ENCODE assay signal across 14 mouse cellular contexts in genomic region chr2:31904089-31904488, GRCm38 (mm10). TPM values are rescaled to one million over a fixed set of nuclear protein-coding genes. Genes with fewer than 3 reads are reported as not detected.
DNase-seq lines count a peak whose midpoint lies in the region; ATAC-seq lines count a peak whose summit lies in the region.
"Had no signal": no experiment of that assay in that cellular context is flagged by ENCODE, and none has a peak within 500 bp of the region (broad histone marks: within the 10 kb centered on the region; RNA-seq: fewer than 3 reads in every experiment).

No protein-coding gene starts in this region.

- H3K36me3 ChIP-seq in lung, embryonic 16.5 days (ENCODE audit: control insufficient read depth, insufficient read depth, low read length), result no peaks in the 10 kb centered on the region
- H3K36me3 ChIP-seq in embryonic facial prominence, embryonic 12.5 days, result no peaks in the 10 kb centered on the region
- no peaks in the 10 kb centered on the region for H3K36me3 ChIP-seq in limb, embryonic 11.5 days (ENCODE audit: control insufficient read depth, insufficient read depth, low read length)
- H3K36me3 ChIP-seq: forebrain, embryonic 15.5 days; lung, embryonic 15.5 days; neural tube, embryonic 12.5 days; stomach, embryonic 15.5 days had no signal

- no peaks in the 10 kb centered on the region; the same call in 1 of the 2 replicates for H3K4me1 ChIP-seq in lung, embryonic 16.5 days (replicated peaks; ENCODE audit: control insufficient read depth, insufficient read depth, low read length)
- peaks cover 38% of the 10 kb centered on the region for H3K4me1 ChIP-seq in embryonic facial prominence, embryonic 12.5 days
- peaks cover 22% of the 10 kb centered on the region for H3K4me1 ChIP-seq in limb, embryonic 11.5 days (ENCODE audit: control insufficient read depth, insufficient read depth, low read length)

- H3K4me2 ChIP-seq in lung, embryonic 16.5 days (ENCODE audit: low read depth, low read length), result no peak overlapping the region
- H3K4me2 ChIP-seq in embryonic facial prominence, embryonic 12.5 days (replicated peaks), result 0 out of 2 replicates have a peak overlapping the region, but pooled peaks have one; percentile 2
- H3K4me2 ChIP-seq in limb, embryonic 11.5 days (ENCODE audit: low read depth, severe bottlenecking), result no peak overlapping the region
- H3K4me2 ChIP-seq: forebrain, embryonic 15.5 days; lung, embryonic 15.5 days; neural tube, embryonic 12.5 days; stomach, embryonic 15.5 days had no signal

- H3K27ac ChIP-seq in lung, embryonic 16.5 days (ENCODE audit: low read length), result no peak overlapping the region
- peak overlapping the region; percentile 69 for H3K27ac ChIP-seq in embryonic facial prominence, embryonic 12.5 days
- H3K27ac ChIP-seq in limb, embryonic 11.5 days (replicated peaks; ENCODE audit: low read depth, low read length), result 0 out of 2 replicates have a peak overlapping the region, but pooled peaks have one; percentile 25
- H3K27ac ChIP-seq: forebrain, embryonic 15.5 days; heart, adult 2 months; lung, embryonic 15.5 days; neural tube, embryonic 12.5 days; stomach, embryonic 15.5 days had no signal

- 22% methylated on average over 6 of the region's 6 CpGs for WGBS in lung, embryonic 16.5 days
- 10% methylated on average over 6 of the region's 6 CpGs for WGBS in embryonic facial prominence, embryonic 12.5 days
- 4% methylated on average over 6 of the region's 6 CpGs for WGBS in limb, embryonic 11.5 days

- H3K27me3 ChIP-seq in lung, embryonic 16.5 days (ENCODE audit: control insufficient read depth, insufficient read depth, low read depth, low read length), result no peaks in the 10 kb centered on the region
- no peaks in the 10 kb centered on the region for H3K27me3 ChIP-seq in embryonic facial prominence, embryonic 12.5 days
- H3K27me3 ChIP-seq in limb, embryonic 11.5 days (ENCODE audit: control insufficient read depth, insufficient read depth, low read length), result no peaks in the 10 kb centered on the region
- H3K27me3 ChIP-seq: forebrain, embryonic 15.5 days; lung, embryonic 15.5 days; neural tube, embryonic 12.5 days; stomach, embryonic 15.5 days had no signal

- no peak overlapping the region for H3K4me3 ChIP-seq in lung, embryonic 16.5 days (ENCODE audit: low read length)
- no peak overlapping the region for H3K4me3 ChIP-seq in embryonic facial prominence, embryonic 12.5 days
- H3K4me3 ChIP-seq in limb, embryonic 11.5 days (ENCODE audit: low read depth, low read length), result no peak overlapping the region
- H3K4me3 ChIP-seq: forebrain, embryonic 15.5 days; heart, adult 2 months; lung, embryonic 15.5 days; neural tube, embryonic 12.5 days; stomach, embryonic 15.5 days had no signal

- ATAC-seq in lung, embryonic 16.5 days (ENCODE audit: low read depth), result peak; percentile 41; the same call in 1 of the 2 replicates
- no peak for ATAC-seq in embryonic facial prominence, embryonic 12.5 days (ENCODE audit: insufficient number of reproducible peaks, insufficient read depth, low FRiP score, low TSS enrichment)
- no peak for ATAC-seq in limb, embryonic 11.5 days (ENCODE audit: insufficient number of reproducible peaks, low FRiP score, low TSS enrichment, low read depth)
- ATAC-seq: activated CD4-positive, CD25-positive, alpha-beta regulatory T cell, adult 4 months; forebrain, embryonic 15.5 days had no signal

- peak; percentile 45 for DNase-seq in embryo, embryonic 10 days (ENCODE audit: low spot score)
- no peak for DNase-seq in embryo, embryonic 10.5 days (ENCODE audit: low spot score)
- DNase-seq in lung, postnatal 25 days (ENCODE audit: low spot score), result no peak
- DNase-seq in limb, embryonic 11.5 days (ENCODE audit: low spot score), result peak; percentile 47
- no peak for DNase-seq in gastrocnemius, postnatal 10 days
- DNase-seq in cerebellum, adult 11-12 months, result no peak

- no peak overlapping the region for H3K9ac ChIP-seq in lung, embryonic 16.5 days (ENCODE audit: low read length)
- no peak overlapping the region for H3K9ac ChIP-seq in embryonic facial prominence, embryonic 12.5 days
- peak overlapping the region; percentile 13; the same call in 1 of the 2 replicates for H3K9ac ChIP-seq in limb, embryonic 11.5 days (ENCODE audit: low read length)
- H3K9ac ChIP-seq: forebrain, embryonic 15.5 days; lung, embryonic 15.5 days; neural tube, embryonic 12.5 days; stomach, embryonic 15.5 days had no signal

- H3K9me3 ChIP-seq in lung, embryonic 16.5 days (ENCODE audit: control insufficient read depth, low read length), result no peaks in the 10 kb centered on the region
- H3K9me3 ChIP-seq in embryonic facial prominence, embryonic 12.5 days, result no peaks in the 10 kb centered on the region
- no peaks in the 10 kb centered on the region for H3K9me3 ChIP-seq in limb, embryonic 11.5 days (ENCODE audit: control insufficient read depth, low read length)
- H3K9me3 ChIP-seq: forebrain, embryonic 15.5 days; lung, embryonic 15.5 days; neural tube, embryonic 12.5 days; stomach, embryonic 15.5 days had no signal

RNA-seq across cellular contexts. Expression of gene Lamc3, which starts 17.0 kb away (rescaled TPM):
- 1.7 and 2.0 TPM in 2 replicates for polyA plus RNA-seq in lung, embryonic 16.5 days (2015; fragmentation: Nextera tagmentation; extraction: Ambion mirVana)
- 1.8 and 2.5 TPM in 2 replicates for polyA plus RNA-seq in embryonic facial prominence, embryonic 12.5 days (2016; fragmentation: Nextera tagmentation; extraction: Ambion mirVana)
- polyA plus RNA-seq in limb, embryonic 11.5 days (2014; fragmentation: Nextera tagmentation; extraction: Ambion mirVana), result 0.13 and 0.17 TPM in 2 replicates
- total RNA-seq in gastrocnemius, postnatal 10 days (2021), result under 1 TPM; 0.25 to 0.26 TPM
- polyA plus RNA-seq: activated CD4-positive, CD25-positive, alpha-beta regulatory T cell, adult 4 months had no signal

RNA-seq across cellular contexts. Expression of gene Aif1l, which starts 45.9 kb away (rescaled TPM):
- 34.1 and 34.7 TPM in 2 replicates for polyA plus RNA-seq in lung, embryonic 16.5 days (2015; fragmentation: Nextera tagmentation; extraction: Ambion mirVana)
- polyA plus RNA-seq in embryonic facial prominence, embryonic 12.5 days (2016; fragmentation: Nextera tagmentation; extraction: Ambion mirVana), result 56.5 and 61.0 TPM in 2 replicates
- polyA plus RNA-seq in limb, embryonic 11.5 days (2014; fragmentation: Nextera tagmentation; extraction: Ambion mirVana), result 110 and 121 TPM in 2 replicates
- 10 to 100 TPM; 25.0 to 25.5 TPM for total RNA-seq in gastrocnemius, postnatal 10 days (2021)
- polyA plus RNA-seq: activated CD4-positive, CD25-positive, alpha-beta regulatory T cell, adult 4 months had no signal

RNA-seq across cellular contexts. Expression of gene Fibcd1, which starts 58.3 kb away (rescaled TPM):
- polyA plus RNA-seq in lung, embryonic 16.5 days (2015; fragmentation: Nextera tagmentation; extraction: Ambion mirVana), result 0.06 and 0.14 TPM in 2 replicates
- polyA plus RNA-seq in embryonic facial prominence, embryonic 12.5 days (2016; fragmentation: Nextera tagmentation; extraction: Ambion mirVana), result 0.52 and 0.78 TPM in 2 replicates
- 0.03 TPM in 1 of 2 replicates, not detected in the other for polyA plus RNA-seq in limb, embryonic 11.5 days (2014; fragmentation: Nextera tagmentation; extraction: Ambion mirVana)
- total RNA-seq in gastrocnemius, postnatal 10 days (2021), result under 1 TPM in 1 of 2 experiments, not detected in 1; 0.05 TPM
- total RNA-seq: heart, adult 2 months had no signal
- polyA plus RNA-seq: activated CD4-positive, CD25-positive, alpha-beta regulatory T cell, adult 4 months; heart, adult 2 months; lung, embryonic 15.5 days had no signal

Comparison
In these comparisons a context has a peak if more than half of its experiments do, and no peak if none do; other contexts are left out.
1. DNase-seq: peak in embryo, embryonic 10 days (single experiment) and limb, embryonic 11.5 days (single experiment); none in embryo, embryonic 10.5 days (single experiment), lung, postnatal 25 days (single experiment), gastrocnemius, postnatal 10 days (single experiment) and cerebellum, adult 11-12 months (single experiment).